Mouse (Mus musculus) neural tube, embryonic 15.5 days (tissue): Measurements from ENCODE around the gene Igsf9b. TPM values are rescaled to one million over a fixed set of nuclear protein-coding genes. Genes with fewer than 3 reads are reported as not detected.
A peak's percentile ranks its signal among the peaks of the same experiment; 100 is the strongest.

Experiments
- ATAC-seq: fragments of 200-750 bp; cut with Nextera tagmentation; 2 replicates; pipeline ENCODE4 v1.8.0; 2017; ENCODE audit warnings: mild to moderate bottlenecking, moderate TSS enrichment, moderate library complexity; ENCODE audit not compliant: low FRiP score
- H3K27ac ChIP-seq: fragments of 300-500 bp; sonication (generic); replicated peaks from 2 replicates; pipeline ENCODE4 v1.5.1; 2015; ENCODE audit warnings: mild to moderate bottlenecking, inconsistent platforms
- H3K27me3 ChIP-seq: fragments of 300-500 bp; sonication (generic); replicated peaks from 2 replicates; pipeline ENCODE4 v1.6.1; 2015; ENCODE audit warnings: inconsistent platforms
- H3K36me3 ChIP-seq: fragments of 300-500 bp; sonication (generic); 2 replicates; pipeline ENCODE4 v1.6.1; 2015; ENCODE audit warnings: inconsistent platforms
- H3K4me1 ChIP-seq: fragments of 300-500 bp; sonication (generic); 2 replicates; pipeline ENCODE4 v1.6.1; 2015; ENCODE audit warnings: inconsistent platforms
- H3K4me2 ChIP-seq: fragments of 300-500 bp; sonication (generic); 2 replicates; pipeline ENCODE4 v1.6.1; 2015; ENCODE audit warnings: inconsistent platforms, mild to moderate bottlenecking, moderate library complexity
- H3K4me3 ChIP-seq: fragments of 300-500 bp; sonication (generic); replicated peaks from 2 replicates; pipeline ENCODE4 v1.5.1; 2015; ENCODE audit warnings: mild to moderate bottlenecking, inconsistent platforms
- H3K9ac ChIP-seq: fragments of 300-500 bp; sonication (generic); replicated peaks from 2 replicates; pipeline ENCODE4 v1.6.1; 2015; ENCODE audit warnings: mild to moderate bottlenecking, inconsistent platforms
- H3K9me3 ChIP-seq: fragments of 300-500 bp; sonication (generic); replicated peaks from 2 replicates; pipeline ENCODE4 v1.6.1; 2016; ENCODE audit warnings: inconsistent platforms
- WGBS: fragments of 180-500 bp; shearing (Covaris S2); methylation state at CpG from one replicate; pipeline ENCODE4 v1.1.7; 2015; ENCODE audit warnings: mixed read lengths; 5-methylcytosine and 5-hydroxymethylcytosine counted together
- polyA plus RNA-seq: library from polyadenylated mRNA; unstranded; fragments of >200 nt; fragmentation: Nextera tagmentation; extraction: Ambion mirVana; gene quantifications from 2 replicates; pipeline ENCODE4 v1.2.1, GENCODE M21; 2015

Gene Igsf9b
- polyA plus RNA-seq, 1 experiment from 2014 or later: 23.2 TPM

DNA sequence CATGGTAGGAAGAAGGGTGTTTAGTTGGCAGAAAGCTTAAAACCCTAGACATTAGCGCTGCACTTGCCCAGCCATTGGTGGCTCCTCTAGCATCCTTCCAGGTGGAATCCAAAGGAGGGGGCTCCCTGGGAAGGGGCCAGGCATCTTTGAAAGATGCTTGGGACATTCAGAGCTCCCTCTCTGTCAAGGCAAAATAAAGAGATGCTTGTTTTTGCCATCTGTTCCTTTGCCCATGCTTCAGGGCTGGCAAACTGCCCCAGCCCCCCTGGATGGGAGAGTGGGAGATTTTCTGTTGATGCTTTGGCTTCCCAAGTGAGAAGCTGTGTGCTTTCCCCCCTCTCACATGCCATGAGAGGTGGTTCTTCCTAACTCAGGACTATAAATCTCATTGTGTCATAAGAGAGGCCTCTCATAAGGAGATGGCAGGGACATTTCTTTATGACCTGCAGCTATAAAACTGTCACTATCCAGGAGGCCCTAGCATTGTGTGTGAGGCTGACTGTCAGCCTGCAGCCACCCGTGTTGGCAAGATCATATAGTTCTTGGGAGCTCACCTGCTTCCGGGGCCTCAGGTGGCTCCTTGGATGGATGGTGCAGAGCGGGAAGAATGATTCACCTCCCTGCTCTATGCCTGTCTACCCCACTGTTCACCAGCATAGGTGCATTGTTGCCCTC is 38.1 kb downstream of the Igsf9b start:
- 72% methylated on average over 4 of the region's 4 CpGs for WGBS

DNA sequence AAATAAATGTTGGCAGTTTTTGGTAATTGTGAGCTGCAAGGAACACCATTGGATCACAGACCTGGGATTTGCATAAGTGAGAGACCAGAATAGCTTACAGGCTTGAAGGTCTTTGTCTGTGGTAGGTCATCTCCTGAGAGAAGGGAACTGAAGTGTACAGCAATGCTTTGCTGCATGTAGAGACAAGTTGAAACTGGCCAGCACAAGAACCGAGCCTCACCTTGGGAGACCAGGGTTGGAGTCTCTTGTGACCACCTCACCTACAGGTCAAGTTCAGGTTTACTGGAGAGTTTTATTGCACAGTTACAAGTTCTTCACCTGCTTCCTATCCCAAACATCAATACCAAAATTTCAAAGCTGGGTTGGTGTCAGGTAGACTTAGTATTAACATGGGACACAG is 40.2 kb downstream of the Igsf9b start:
- Histone ChIP-seq H3K27me3 (no peaks in the 10 kb centered on the region), H3K9me3 (no peaks in the 10 kb centered on the region), H3K9ac (no peak overlapping the region), H3K4me3 (no peak overlapping the region), H3K4me2 (no peak overlapping the region), H3K27ac (no peak overlapping the region), H3K36me3 (peaks cover 37% of the 10 kb centered on the region), H3K4me1 (peaks cover 12% of the 10 kb centered on the region; the same call in 1 of the 2 replicates)
- WGBS: 96% methylated on average over 1 of the region's 1 CpGs
- no peak for ATAC-seq

More for the DNA sequence above, 38.1 kb downstream of the Igsf9b start:
- H3K27ac ChIP-seq: no peak overlapping the region
- peaks cover 12% of the 10 kb centered on the region; the same call in 1 of the 2 replicates for H3K4me1 ChIP-seq
- H3K9me3 ChIP-seq: no peaks in the 10 kb centered on the region
- H3K9ac ChIP-seq: no peak overlapping the region
- H3K4me3 ChIP-seq: no peak overlapping the region
- no peaks in the 10 kb centered on the region for H3K27me3 ChIP-seq
- H3K4me2 ChIP-seq: no peak overlapping the region
- peaks cover 36% of the 10 kb centered on the region for H3K36me3 ChIP-seq
- no peak; the same call in 1 of the 2 replicates for ATAC-seq

DNA sequence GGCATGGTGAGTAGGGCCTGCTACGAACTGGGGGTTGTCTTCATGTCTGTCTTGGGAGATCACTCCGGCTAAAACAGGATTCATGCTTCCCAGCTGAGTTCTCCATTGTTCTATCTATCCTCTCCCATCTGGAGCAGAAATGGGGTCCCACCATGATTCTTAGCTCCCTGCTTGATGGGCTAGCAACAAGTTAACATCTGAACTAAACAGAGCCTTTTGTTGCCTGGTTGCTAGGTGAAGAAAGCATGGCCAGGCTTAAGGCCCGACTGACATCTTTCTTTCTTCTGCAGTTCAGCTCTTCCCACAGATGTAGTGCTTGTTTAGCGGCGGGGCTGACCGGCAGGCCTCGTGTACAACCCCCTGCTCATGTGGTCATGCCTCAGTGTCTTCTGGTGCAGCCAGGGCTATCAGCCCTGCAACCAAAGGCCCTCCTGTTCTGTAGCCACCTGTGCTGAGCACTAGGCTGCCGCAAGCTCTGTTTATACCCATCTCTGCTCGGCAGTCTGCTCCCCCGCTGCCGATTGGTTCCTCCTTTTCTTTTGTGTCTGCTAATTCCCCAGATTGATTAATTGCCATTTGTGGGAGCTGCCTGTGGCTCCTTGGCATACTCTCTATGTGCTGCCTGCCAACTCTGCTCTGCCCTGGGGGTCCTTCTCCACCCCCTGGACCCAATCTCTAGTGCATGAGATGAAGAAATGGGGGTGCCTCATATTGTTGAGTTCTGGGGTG is 47.7 kb downstream of the Igsf9b start:
- Histone ChIP-seq H3K27me3 (no peaks in the 10 kb centered on the region), H3K9me3 (no peaks in the 10 kb centered on the region), H3K27ac (0 out of 2 replicates have a peak overlapping the region, but pooled peaks have one; percentile 41), H3K4me1 (peaks cover 9% of the 10 kb centered on the region; the same call in 1 of the 2 replicates), H3K9ac (no peak overlapping the region), H3K4me2 (no peak overlapping the region), H3K4me3 (no peak overlapping the region), H3K36me3 (peaks cover 49% of the 10 kb centered on the region)
- peak; percentile 69 for ATAC-seq
- 20% methylated on average over 11 of the region's 11 CpGs for WGBS

DNA sequence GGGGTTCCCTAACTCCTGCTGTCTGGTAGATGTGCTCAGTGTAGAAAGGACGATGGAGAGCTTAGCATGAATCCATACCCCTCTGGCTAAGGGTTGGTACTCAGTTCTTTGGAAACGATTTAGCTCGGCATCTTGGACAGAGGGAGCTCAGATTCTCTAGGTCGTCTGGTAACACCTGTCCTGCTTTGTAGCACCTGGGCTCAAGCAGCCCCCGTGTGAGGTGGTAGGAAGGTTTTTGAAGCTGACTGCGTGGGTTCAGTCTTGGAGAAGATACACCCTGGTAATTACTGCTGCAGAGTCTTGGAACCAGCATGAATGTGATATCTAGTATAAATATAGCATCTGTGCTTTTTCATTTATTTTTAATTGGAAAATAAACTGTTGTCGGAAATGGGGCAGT is 54.1 kb downstream of the Igsf9b start:
- WGBS: 88% methylated on average over 7 of the region's 7 CpGs
- Histone ChIP-seq H3K4me2 (no peak overlapping the region), H3K27ac (no peak overlapping the region)

DNA sequence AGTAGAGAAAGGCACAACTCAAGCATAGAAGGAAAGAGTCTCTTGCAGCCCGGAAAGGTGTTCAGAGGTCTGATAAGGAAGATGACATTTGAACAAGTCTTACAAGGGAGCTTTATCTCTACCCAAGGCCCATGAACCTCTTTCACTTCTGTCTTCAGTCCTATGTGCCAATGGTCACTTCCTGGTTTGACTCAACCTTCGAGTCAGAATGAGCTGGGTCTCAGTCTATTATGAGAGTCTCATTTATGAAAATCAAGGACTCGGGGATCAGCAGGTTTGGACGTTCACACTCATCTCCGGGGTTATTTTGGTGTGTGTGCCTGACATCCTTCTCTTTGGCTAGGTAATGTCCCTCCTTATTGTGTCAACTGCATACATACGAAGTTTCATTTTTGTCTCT is 58.9 kb downstream of the Igsf9b start:
- no peak overlapping the region for H3K27ac ChIP-seq
- no peak overlapping the region for H3K9ac ChIP-seq
- H3K4me2 ChIP-seq: no peak overlapping the region
- H3K36me3 ChIP-seq: no peaks in the 10 kb centered on the region
- no peaks in the 10 kb centered on the region for H3K9me3 ChIP-seq
- H3K4me1 ChIP-seq: no peaks in the 10 kb centered on the region
- WGBS: 93% methylated on average over 6 of the region's 6 CpGs
- no peak overlapping the region for H3K4me3 ChIP-seq
- H3K27me3 ChIP-seq: no peaks in the 10 kb centered on the region
- ATAC-seq: no peak

More for the DNA sequence above, 54.1 kb downstream of the Igsf9b start:
- Histone ChIP-seq H3K4me3 (no peak overlapping the region), H3K36me3 (peaks cover 13% of the 10 kb centered on the region; the same call in 1 of the 2 replicates), H3K9me3 (no peaks in the 10 kb centered on the region), H3K27me3 (no peaks in the 10 kb centered on the region), H3K4me1 (no peaks in the 10 kb centered on the region), H3K9ac (no peak overlapping the region)
- ATAC-seq: no peak

DNA sequence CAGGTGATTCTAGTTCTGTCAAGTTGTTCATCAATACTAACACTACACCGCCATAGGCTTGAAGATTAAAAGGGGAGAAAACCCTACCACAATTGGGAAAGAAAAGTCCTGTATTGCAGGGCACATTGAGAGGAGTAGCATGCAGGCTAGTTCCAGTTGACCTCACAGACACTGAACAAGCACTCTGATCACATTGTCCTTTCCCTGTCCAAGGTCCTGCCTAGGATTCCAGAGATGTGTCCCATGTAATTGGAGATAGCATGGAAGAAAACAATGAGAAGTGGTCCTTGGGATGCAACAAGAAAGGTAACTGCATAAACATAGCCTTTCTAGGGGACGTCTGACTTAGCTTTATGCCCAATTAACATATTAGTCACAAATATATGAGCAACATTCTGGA is 68.2 kb downstream of the Igsf9b start:
- WGBS: 73% methylated on average over 2 of the region's 2 CpGs
- no peak overlapping the region for H3K27ac ChIP-seq
- H3K4me3 ChIP-seq: no peak overlapping the region
- H3K27me3 ChIP-seq: no peaks in the 10 kb centered on the region
- no peak overlapping the region for H3K4me2 ChIP-seq
- no peaks in the 10 kb centered on the region for H3K36me3 ChIP-seq
- H3K9me3 ChIP-seq: no peaks in the 10 kb centered on the region
- H3K9ac ChIP-seq: no peak overlapping the region
- no peaks in the 10 kb centered on the region for H3K4me1 ChIP-seq
- no peak for ATAC-seq

DNA sequence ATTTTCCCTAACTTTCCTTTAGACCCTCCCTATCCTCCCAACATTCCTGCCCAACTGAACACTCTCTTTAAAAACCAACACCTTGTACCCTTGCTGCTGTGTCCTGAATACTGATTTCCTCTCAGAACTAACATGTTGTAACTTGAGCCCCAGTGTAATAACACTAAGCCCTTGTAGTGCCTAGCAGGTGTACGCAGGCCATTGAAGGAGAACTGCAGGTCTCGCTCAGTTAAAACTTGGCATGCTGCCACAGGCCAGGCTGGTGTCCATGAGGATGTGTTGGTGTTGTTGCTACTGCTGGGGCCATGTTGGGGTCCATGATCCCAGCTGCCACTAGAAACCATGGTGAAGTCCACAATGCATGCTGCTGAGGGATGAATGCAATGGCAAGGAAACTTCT is 70.1 kb downstream of the Igsf9b start:
- Histone ChIP-seq H3K4me3 (no peak overlapping the region), H3K4me1 (no peaks in the 10 kb centered on the region), H3K36me3 (no peaks in the 10 kb centered on the region), H3K27ac (no peak overlapping the region), H3K27me3 (no peaks in the 10 kb centered on the region), H3K9ac (no peak overlapping the region), H3K4me2 (no peak overlapping the region), H3K9me3 (no peaks in the 10 kb centered on the region)
- no peak for ATAC-seq
- 63% methylated on average over 2 of the region's 2 CpGs for WGBS

DNA sequence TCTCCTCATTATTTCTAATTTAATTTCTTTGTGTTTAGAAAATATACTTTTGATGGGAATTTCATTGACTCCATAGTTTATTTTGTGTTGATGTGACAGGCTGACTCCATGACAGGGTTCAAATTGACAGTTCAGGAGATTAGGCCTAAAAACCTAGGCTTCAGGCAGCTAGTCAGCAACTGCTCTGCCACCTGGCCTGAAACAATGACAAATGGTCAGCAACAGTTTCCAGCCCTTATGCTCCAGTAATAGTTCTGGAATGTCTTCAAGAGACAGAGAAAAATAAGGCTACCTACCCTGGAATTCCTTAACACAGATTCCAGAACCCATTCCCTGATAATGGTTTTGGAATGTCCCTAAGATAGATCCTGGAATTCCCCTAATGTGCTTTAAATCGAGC is 76.7 kb downstream of the Igsf9b start:
- WGBS: 83% methylated on average over 1 of the region's 1 CpGs
- H3K27me3 ChIP-seq: no peaks in the 10 kb centered on the region
- no peak overlapping the region for H3K4me2 ChIP-seq
- H3K9ac ChIP-seq: no peak overlapping the region
- ATAC-seq: no peak
- no peak overlapping the region for H3K4me3 ChIP-seq
- H3K27ac ChIP-seq: no peak overlapping the region
- no peaks in the 10 kb centered on the region for H3K36me3 ChIP-seq
- H3K9me3 ChIP-seq: no peaks in the 10 kb centered on the region
- no peaks in the 10 kb centered on the region for H3K4me1 ChIP-seq

DNA sequence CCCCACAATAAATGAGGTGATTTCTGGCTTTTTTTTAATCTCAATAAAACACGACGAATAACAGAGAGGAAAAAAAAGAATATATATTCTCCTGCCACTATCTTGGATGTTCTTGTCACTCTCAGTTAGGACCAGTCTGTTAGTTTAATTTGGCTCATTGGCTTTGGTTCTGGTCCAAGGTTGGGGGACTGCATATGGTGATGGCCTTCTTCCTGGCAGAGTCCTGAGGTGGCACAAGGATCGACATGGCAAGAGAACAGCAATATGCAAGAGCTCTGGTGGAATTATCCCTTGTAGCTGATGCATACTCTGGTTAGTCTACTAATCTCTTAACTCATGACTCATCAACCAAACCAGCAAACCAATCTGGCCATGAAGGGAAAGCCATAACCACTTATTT is 87.9 kb downstream of the Igsf9b start:
- Histone ChIP-seq H3K4me3 (no peak overlapping the region), H3K27ac (no peak overlapping the region)

DNA sequence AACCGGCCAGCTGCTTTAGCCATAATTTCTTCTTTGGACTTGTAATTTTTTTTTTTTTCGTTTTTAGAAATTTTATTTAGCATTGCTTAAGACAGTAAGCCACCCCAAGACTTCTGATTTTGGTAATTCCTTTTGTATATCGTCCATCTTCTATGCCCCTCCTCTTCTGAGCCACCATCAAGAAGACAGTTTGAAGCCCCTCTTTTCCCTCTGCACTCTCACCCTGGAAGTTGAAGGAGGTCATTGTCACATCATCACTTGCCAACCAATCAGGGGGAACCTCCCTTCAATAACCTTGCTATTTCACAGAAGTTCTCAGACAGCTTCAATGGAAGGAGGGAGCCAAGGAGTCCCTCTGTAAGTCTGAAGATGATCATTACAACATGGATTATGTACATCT is 97.5 kb downstream of the Igsf9b start, which contains the start of gene Spata19:
Spata19 (plus strand) TSS at position 301 of the 400 bp plus-strand sequence.
- ATAC-seq: no peak
- H3K36me3 ChIP-seq: no peaks in the 10 kb centered on the region
- H3K9ac ChIP-seq: no peak within 1 kb of the TSS
- H3K27me3 ChIP-seq: no peaks in the 10 kb centered on the region
- H3K27ac ChIP-seq: no peak within 1 kb of the TSS
- H3K4me1 ChIP-seq: no peaks in the 10 kb centered on the region
- H3K9me3 ChIP-seq: no peaks in the 10 kb centered on the region
- 73% methylated on average over 3 of the region's 3 CpGs for WGBS
- H3K4me2 ChIP-seq: no peak within 1 kb of the TSS
- H3K4me3 ChIP-seq: no peak within 1 kb of the TSS

More for the DNA sequence above, 87.9 kb downstream of the Igsf9b start:
- 91% methylated on average over 3 of the region's 3 CpGs for whole genome bisulfite sequencing
- H3K9me3 ChIP-seq: no peaks in the 10 kb centered on the region
- H3K4me2 ChIP-seq: no peak overlapping the region
- no peaks in the 10 kb centered on the region for H3K36me3 ChIP-seq
- no peak for ATAC-seq
- H3K4me1 ChIP-seq: no peaks in the 10 kb centered on the region
- no peak overlapping the region for H3K9ac ChIP-seq
- no peaks in the 10 kb centered on the region for H3K27me3 ChIP-seq

DNA sequence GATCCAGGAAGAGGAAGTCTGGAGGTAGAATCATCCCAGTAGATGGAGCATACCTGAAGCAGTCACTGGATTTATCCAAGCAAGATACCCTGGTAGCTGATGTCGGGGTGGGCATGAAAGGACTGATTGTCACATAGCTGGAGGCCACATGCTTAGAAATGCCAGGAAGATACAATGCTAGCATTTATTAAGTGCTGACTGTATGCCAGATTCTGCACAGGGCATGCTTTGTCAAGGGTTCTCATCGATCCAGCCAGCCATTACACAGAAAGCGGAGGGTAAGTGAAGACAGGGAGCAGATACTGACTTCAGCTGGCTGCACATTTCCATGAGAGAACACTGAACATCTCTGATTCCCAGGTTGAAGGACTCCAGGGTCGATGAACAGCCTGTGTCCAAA is 102.2 kb downstream of the Igsf9b start:
- Histone ChIP-seq H3K4me1 (no peaks in the 10 kb centered on the region), H3K9ac (no peak overlapping the region), H3K36me3 (no peaks in the 10 kb centered on the region), H3K4me3 (no peak overlapping the region), H3K9me3 (no peaks in the 10 kb centered on the region), H3K4me2 (no peak overlapping the region), H3K27ac (no peak overlapping the region), H3K27me3 (no peaks in the 10 kb centered on the region)
- no peak for ATAC-seq
- 80% methylated on average over 4 of the region's 4 CpGs for WGBS
